Mouse (Mus musculus) MEL (cell line): ENCODE measurements at regions not wholly inside any gene's neighbourhood (a gene's known extent, or its start where the extent isn't known, plus 50 kb on each side); places are given as distances from the start of the nearest gene placed in this dataset.

ENCODE experiments used
- CTCF ChIP-seq, 3 experiments: IDR thresholded peaks in 2 of 3; conservative IDR thresholded peaks in 1 of 3; 2 replicates each; pipeline ENCODE4 v1.5.1; 2011 to 2012; ENCODE audit warnings: low read length in 3 of 3, low read depth in 2 of 3, mild to moderate bottlenecking in 2 of 3, improper control_type of control experiment in 1 of 3, inconsistent platforms in 1 of 3, mixed read lengths in 1 of 3, moderate library complexity in 1 of 3; ENCODE audit not compliant: control insufficient read depth in 1 of 3, insufficient read depth in 1 of 3, poor library complexity in 1 of 3, severe bottlenecking in 1 of 3
- EP300 ChIP-seq, 2 experiments: IDR thresholded peaks; 2 replicates each; pipeline ENCODE4 v1.6.1; 2011; ENCODE audit warnings: improper control_type of control experiment in 2 of 2, low read length in 2 of 2, low read depth in 1 of 2, mild to moderate bottlenecking in 1 of 2
- KAT2A ChIP-seq: conservative IDR thresholded peaks from 2 replicates; pipeline ENCODE4 v1.6.1; 2012; ENCODE audit warnings: low read depth, low read length, improper control_type of control experiment, inconsistent platforms
- MAFK ChIP-seq: IDR thresholded peaks from 2 replicates; pipeline ENCODE4 v1.6.1; 2011; ENCODE audit warnings: low read depth, mild to moderate bottlenecking, low read length, improper control_type of control experiment, borderline replicate concordance
- POLR2A ChIP-seq, 2 experiments: IDR thresholded peaks; 2 replicates each; pipeline ENCODE4 v1.6.1; 2011 to 2012; ENCODE audit warnings: low read length in 2 of 2, mild to moderate bottlenecking in 2 of 2, control low read depth in 1 of 2, improper control_type of control experiment in 1 of 2, low read depth in 1 of 2, moderate library complexity in 1 of 2; ENCODE audit not compliant: control insufficient read depth in 1 of 2, insufficient read depth in 1 of 2, poor library complexity in 1 of 2
- USF1 ChIP-seq: IDR thresholded peaks from 2 replicates; pipeline ENCODE4 v1.6.1; 2014; ENCODE audit warnings: low read depth, mild to moderate bottlenecking, inconsistent platforms, low read length, improper control_type of control experiment, moderate library complexity
- ZKSCAN1 ChIP-seq: IDR thresholded peaks from 2 replicates; pipeline ENCODE4 v1.6.1; 2012; ENCODE audit warnings: low read depth, mild to moderate bottlenecking, inconsistent platforms, low read length, improper control_type of control experiment, moderate library complexity

DNA sequence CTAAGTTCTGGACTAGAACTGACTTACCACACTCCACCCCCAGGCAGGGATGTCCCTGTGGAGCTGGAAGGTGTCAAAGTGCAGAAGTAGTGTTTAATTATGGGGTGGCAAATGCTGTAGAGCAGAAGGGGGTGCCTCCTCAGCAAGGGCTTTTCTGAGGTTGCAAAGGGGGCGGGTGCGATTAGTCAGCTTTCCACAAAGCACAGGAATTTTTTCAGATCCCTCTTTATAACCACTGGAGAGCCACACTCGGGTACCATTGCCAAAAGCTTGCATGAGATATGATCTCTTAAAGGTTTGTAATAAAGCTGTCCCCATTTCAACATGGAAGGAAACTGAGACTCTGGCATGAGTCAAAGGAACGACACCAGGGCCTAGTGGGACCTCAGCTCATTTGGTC is 381.7 kb downstream of the H2al1j start:
- TF ChIP-seq USF1 = no peak
- TF ChIP-seq CTCF (IDR thresholded peaks at IDR 0.05 in 2 of 3, conservative IDR thresholded peaks at IDR 0.05 in 1 of 3; ENCODE audit: control insufficient read depth in 1 of 3, insufficient read depth in 1 of 3, low read depth in 2 of 3, low read length in 3 of 3, poor library complexity in 1 of 3, severe bottlenecking in 1 of 3) = no peak
- no peak for TF ChIP-seq POLR2A (IDR thresholded peaks at IDR 0.05; ENCODE audit: control insufficient read depth in 1 of 2, insufficient read depth in 1 of 2, low read depth in 1 of 2, low read length in 2 of 2, poor library complexity in 1 of 2)
- no peak for TF ChIP-seq ZKSCAN1
- no peak for TF ChIP-seq MAFK
- no peak for TF ChIP-seq KAT2A
- TF ChIP-seq EP300 (IDR thresholded peaks at IDR 0.05; ENCODE audit: low read depth in 1 of 2, low read length in 2 of 2) = no peak
